Mouse (Mus musculus) heart, postnatal 25 days (tissue): ENCODE measurements around the gene Cfap58. TPM values are rescaled to one million over a fixed set of nuclear protein-coding genes. Genes with fewer than 3 reads are reported as not detected.

Source experiments
- DNase-seq: peaks from one replicate; pipeline ENCODE4 v3.0.0; 2022; ENCODE audit warnings: low spot score
- intact Hi-C: fragments of 180-260 bp; cut with DNase I; formaldehyde crosslinking; loops from one replicate; pipeline ENCODE4 v1.15.1; 2025
- total RNA-seq, 2 experiments: library from RNA; stranded (reverse); gene quantifications; 2 replicates each; pipeline ENCODE4 v1.2.3; 2021

The Cfap58 gene
- total RNA-seq, 2 experiments from 2014 or later = 2.6 to 3.3 TPM

DNA sequence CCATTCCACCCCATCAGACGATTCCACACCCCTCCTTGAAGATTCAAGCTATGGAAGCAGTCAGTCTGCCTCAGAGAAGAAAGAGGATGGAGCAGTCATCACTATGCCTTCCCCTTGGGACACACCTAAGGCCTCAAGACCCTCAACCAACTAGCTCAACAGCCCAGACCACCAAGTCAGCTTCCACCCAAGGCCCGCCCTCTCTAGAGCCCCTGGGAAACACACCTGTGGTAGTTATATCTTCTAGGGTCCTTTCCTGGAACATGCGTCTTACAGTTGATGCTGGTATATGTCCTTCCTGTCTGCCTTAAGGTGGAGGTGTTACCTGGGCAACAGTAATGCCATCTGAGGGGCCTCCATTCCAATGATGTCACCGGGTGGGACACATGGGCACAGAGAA, 23.3 kb upstream of the Cfap58 start:
- no peak for DNase-seq
- intact Hi-C loops = no loop called here

DNA sequence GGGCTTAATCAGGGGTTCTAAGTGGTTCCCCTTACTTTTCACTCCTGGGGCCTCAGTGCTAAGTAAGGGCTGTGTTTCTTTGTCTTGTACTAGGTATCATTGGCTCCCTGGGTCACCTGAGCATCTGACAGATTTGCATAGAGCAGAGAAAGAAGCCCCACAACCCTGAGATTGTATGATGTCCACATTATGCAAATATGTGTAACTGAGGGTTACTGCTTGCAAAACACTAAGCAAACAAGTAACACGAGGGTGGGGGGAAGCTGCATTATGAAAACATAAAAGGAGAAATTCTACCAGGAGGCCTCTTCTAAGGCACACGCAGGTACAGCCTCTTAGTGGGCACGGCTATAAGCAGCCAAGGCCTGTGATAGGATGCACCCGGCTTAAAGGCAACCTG, 22.2 kb upstream of the Cfap58 start:
- intact Hi-C loops = no loop called here

DNA sequence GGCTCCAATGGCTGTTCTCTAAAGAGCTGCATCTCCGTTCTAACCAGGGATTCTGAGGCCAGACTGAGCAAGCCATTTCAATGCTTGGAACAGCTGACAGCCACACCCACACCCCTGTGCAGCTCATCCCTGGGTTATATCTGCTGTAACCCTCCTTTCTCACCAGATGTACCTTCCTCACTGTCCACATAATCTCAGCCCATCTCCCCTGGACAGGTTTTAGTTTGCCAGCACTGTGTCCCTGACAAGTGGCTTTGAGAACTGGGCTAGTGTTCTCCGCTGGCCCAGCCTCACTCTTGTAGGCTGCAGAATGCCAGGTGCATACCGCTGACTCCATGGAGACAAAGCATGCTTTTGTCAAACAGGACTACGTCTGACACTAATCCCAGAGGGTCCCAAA, 20.1 kb upstream of the Cfap58 start:
- intact Hi-C loops = no loop called here
- DNase-seq = no peak

More for the DNA sequence above, 22.2 kb upstream of the Cfap58 start:
- DNase-seq = no peak

DNA sequence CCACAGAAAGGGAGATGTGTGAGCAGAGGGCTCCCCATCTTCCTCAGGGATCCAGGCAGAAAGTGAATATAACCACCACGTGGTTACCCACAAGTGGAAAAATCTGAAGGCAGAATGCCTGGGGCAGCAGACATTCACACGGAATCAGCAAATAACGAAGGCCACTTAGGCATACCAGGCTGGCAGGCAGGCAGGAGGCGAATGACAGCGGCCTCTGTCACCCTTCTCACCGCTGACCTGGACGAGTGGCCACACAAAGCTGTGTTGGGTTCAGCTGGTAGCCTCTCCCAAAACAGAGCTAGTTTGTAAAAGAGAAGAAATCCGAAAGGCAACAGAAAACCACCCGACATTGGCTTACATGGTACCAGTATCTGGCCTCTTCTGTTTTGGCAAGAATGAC, 19.5 kb upstream of the Cfap58 start:
- DNase-seq = no peak
- intact Hi-C loops = no loop called here

DNA sequence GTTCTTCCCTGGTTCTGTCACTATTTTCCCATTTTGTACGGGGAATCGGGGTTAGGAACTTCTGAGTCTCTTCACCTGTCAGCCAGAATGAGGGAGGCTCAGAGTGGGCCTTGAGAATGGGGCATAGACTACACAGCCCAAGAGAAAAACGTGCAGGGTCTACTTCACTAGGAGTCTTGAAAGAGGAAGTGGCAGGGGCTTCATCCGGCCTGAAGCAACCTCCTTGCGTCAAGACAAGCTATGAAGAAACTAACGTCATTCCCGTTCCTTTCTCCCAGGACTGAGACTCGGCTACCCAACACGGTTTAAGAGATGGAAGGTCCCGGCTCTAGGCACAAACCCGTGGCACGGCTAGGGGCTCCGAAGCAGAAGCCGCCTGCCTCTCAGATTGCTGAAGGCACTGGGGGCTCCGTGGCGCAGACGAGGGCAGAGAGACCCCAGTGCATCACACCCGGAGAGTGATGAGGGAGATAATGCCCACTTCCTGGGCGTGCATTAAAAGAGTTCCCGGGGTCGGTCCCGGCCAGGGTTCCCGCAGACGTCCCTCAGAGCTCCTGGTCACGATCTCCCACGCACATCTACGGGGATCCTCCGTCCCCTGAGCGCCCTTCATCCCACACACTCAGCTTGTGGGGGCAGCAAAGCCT, 18.9 kb upstream of the Cfap58 start:
- DNase-seq = no peak
- intact Hi-C loops = no loop called here

DNA sequence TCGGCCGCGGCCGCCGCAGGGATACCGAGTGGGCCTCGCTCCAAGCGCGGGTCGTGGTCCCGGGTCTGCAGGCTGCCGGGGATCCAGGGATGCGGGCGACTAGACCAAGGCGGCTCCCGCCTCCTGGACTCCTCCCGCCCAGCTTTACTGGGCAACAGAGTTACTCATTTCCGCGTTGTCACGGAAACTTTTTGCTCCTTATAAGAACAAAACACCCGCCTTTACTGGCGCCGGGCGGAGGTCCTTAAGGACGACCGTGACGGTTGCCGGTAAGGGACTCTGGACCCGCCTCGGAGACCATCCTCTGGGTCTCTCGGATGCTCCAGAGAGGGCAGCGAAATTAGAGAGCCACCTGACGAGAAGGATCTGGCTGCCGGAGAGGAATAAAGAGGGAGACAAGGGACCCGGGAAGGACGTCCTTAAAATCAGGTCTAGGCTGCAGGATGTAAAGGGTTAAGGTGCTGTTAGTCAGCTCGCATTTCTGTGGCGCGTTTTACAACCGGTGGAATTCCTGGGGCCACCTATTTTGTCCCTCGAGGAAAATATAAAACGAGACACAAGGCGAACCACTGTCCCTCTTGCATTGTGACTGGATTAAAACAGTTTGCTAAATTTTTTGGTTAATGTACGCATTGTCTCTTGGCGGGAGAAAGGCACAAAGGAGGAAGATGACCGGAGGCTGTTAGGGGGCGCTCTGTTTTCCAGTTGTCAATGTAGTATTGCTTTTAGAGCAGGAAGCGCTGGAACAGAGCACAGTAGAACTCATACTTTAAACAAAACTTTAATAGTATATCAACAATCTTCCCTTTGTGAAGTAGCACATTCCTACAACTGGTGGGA, 18.1 kb upstream of the Cfap58 start, which contains the start of the genes Cfap43 and Itprip:
Gene Cfap43, minus strand, starts transcription at position 162 of the 840 bp plus-strand sequence.
Gene Itprip, minus strand, starts transcription at position 174 of the 840 bp plus-strand sequence.
- peak; percentile 80 for DNase-seq
- intact Hi-C loops = no loop called here

DNA sequence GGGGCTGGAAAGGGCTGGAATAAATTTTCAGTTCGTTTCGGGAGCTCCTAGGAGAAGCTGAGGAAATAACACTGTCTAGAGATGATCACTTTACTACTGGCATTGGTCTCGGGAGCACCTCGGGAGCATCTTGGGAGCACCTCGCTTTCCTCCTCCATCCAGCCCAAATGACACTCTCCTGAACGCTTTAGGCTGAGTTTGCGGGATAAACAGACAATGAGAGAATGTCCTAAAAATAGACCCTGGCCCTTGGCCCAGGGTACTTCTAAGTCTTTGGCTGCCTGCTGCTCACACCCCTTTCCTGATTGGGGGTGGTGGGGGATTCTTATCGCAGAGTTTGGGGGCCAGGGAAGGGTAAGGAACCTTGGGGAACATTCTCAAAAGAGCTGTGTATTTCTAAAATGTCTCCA, 17.5 kb upstream of the Cfap58 start:
- intact Hi-C loops = no loop called here
- peak; percentile 33 for DNase-seq

DNA sequence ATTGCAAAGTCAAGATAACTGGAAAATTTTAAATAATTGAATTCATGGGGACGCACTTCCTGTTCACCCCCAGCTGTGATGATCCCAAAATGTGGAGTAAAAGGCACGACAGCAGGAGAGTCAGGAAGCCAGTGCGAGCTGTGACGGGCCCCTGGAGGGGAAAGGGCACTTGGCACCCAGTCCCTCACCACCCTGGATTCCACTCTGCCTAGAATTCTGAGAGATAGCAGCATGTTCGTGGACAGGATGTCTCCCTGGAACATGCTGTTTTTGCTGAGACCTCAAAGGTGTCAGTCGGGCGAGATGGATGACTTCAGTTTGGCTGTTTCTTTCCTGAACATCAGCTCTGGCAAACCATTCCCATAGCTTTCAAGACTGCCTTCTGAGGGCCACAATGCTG, 11.7 kb upstream of the Cfap58 start:
- no peak for DNase-seq
- intact Hi-C loops = no loop called here

DNA sequence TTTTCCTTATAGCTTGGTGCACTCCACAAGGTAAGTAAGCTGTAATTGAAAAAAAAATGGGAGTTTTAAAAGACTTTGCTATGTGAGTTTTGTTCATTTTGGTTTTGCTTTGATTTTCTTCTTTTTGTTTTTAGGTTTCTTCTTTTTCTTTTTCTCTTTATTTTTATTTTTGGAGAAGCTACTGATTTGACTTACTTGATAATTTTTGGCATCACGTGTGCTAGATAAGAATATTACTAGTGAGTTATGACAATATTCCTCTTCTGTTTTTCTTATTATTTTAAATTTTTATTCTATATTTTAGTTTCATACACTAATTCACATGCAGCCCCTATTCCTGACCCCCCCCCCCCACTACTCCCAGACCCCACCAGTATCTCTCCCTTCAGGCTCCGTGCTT, 10.4 kb upstream of the Cfap58 start:
- no peak for DNase-seq
- intact Hi-C loops = no loop called here

DNA sequence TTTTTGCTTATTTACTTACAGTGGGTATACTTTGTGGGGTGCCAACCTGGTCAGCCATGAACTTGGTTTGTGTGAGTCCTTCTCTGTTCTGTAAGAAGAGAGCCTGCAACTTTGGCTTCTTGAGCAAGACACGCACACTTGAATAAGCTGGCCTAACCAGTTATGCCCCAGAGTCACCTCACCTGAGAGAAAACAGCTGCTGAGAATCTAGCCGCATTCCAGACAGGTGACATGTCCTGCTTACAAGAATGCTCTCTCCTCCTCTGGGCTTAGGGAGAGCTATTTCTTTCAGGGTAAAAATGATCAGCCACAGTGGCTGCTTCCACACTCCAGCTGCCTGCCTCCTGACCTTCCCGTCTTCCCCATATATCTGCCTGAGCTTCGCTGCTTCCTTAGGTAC, 8.4 kb upstream of the Cfap58 start:
- intact Hi-C loops = no loop called here
- no peak for DNase-seq

DNA sequence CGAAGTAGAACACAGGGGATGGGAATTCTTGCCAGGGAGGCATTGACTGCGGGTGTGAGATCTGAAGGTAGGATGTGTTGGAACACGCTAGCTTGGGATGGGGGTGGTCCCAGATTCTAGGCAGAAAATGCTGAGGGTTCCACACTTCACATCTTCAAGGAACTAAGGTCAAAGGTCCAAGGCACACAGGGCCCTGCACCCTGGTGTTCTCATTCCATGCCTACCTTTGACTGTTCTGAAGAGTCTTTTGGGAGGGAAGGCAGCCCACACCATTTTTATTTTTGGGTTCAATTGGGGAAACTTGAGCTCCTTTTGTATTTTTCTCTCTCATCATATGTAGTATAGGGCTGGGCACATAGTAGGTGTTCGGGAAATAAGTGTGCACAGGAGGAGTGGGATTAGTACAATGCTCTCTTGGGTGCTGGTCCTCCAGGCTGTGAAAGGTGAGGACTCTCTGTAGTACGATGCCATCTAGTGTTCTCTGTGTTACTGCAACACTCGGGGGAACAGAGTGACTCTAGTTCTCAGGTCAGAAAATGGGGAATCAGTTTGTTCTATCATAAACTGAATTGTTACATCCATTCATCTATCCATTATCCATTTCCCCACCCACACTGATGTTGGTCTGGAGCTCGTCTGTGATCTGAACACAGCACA, 5.4 kb upstream of the Cfap58 start:
- intact Hi-C loops = loop anchor here (1.0 to 2.0 kb wide), 2 partner anchors 50 to 273 kb away; no protein-coding TSS in a partner anchor
- no peak for DNase-seq

DNA sequence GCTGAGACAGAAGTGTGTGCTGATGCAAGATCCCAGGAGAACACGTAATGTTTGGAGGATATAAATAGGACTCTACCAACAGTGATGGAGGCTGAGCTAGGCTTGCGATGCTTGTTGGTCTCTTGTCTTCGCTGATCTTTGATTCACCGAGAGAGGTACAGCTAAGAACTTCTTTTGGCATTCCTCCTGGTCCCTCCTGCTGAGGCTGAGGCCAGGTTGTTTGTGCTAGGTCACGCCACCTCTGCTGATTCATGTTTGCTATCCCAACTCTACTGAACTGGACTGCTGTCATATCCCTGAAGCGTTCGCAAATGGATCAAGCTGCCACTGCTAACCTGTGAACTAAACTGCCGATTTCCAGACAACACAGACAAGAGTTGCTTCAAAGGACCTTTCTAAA, 3.3 kb upstream of the Cfap58 start:
- DNase-seq = no peak
- intact Hi-C loops = no loop called here

DNA sequence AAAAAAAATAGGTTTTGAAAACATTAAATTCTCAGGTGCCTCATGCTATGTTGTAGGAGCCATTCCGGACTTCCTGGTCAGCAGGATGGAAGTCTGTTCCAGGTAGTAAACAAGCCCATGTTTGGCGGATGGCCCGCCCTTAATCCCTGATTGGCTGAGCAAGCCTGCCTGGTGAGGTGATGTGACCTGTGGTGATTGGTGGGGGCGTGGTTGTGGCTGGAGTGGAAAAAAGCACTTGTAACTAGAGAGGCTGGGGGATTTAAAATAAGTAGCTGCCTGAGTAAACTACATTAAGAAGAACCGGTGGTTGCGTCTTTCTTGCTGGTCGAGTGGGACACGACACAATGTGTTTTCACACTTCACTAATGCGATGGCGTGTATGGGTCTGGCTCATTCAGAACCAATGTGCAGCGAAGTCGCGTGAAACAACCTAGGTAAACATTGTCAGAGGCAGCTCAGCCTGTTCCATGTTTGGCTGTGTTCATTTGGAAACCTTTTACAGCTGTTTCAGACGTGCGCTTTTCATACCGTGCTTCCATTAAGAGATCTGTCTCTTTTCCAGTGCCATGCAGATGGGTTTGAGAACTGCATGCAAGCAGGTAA, 2.7 kb upstream of the Cfap58 start:
- intact Hi-C loops = no loop called here
- no peak for DNase-seq

DNA sequence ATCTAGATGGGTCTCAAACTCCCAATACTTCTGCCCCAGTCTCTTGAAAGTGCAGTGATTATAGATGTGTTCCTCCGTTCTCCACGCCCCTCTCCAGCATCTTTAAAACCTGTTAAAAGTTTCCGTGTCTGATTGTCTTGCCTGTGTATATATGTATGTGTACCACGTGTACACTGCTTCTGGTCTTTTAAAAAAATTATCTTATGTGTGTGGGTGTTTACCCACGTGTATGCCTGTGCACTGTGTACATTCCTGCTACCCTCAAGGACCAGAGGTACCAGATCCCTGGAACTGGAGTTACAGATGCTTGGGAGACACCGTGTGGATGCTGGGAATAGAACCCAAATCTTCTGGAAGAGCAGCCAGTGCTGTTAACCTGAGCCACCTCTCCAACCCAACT, 1.9 kb upstream of the Cfap58 start:
- no peak for DNase-seq
- intact Hi-C loops = no loop called here

DNA sequence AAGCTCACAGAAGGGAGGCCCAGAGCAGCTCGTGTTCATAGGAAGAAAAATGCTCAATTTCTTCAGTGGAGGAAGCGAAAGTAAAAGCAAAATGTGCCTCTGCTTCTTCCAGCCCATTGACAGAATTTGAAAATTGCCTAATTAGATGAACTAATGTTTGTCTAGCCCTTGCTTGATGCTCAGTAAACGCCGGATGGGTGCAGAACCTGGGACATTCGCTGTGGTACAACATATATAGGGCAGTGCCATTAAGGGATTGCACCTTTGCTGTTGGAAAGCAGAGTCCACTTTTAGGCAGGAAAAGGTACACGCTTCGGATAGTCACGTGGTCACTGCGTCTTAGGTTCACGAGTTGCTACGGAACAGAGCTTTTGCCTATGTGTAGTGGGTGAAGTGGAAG, 985 bp upstream of the Cfap58 start:
- no peak for DNase-seq
- intact Hi-C loops = no loop called here

DNA sequence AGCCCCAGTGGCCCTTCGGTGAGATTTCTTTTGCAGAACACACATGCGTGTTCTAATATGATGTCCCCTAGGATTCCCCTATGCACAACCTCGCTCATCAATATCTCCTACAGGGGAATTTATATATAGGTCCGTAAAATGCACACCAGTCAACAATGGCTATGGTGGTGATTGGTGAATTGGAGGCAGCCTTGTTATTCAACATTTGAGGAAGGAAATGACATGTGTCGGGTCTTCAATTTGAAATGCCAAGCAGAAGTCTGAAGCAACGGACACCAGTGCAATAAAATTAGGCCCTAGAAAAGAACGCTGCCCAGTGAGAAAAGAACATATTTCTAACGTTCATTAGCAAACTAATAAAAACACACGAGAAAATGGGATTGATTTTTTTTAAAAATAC, 537 bp upstream of the Cfap58 start:
- no peak for DNase-seq
- intact Hi-C loops = no loop called here

DNA sequence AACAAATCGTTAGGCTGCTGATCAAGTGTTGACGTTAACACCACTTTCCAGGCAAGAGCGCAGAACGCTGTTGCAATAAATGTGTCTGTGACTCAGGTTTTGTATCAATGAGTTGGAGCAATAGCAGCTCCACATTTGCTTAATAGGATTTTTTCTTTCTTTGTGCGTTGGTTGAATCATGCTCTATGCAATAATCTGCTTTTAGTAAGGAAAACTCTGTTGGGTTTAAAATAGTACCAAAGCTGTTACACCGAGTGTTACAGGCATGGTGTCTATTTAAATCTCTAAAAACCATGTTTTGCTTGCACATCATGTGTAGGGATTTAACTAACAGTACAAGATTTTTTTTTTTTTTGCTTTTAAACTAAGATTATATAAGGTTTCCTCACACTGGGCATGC, 1.9 kb downstream of the Cfap58 start:
- intact Hi-C loops = no loop called here
- no peak for DNase-seq

DNA sequence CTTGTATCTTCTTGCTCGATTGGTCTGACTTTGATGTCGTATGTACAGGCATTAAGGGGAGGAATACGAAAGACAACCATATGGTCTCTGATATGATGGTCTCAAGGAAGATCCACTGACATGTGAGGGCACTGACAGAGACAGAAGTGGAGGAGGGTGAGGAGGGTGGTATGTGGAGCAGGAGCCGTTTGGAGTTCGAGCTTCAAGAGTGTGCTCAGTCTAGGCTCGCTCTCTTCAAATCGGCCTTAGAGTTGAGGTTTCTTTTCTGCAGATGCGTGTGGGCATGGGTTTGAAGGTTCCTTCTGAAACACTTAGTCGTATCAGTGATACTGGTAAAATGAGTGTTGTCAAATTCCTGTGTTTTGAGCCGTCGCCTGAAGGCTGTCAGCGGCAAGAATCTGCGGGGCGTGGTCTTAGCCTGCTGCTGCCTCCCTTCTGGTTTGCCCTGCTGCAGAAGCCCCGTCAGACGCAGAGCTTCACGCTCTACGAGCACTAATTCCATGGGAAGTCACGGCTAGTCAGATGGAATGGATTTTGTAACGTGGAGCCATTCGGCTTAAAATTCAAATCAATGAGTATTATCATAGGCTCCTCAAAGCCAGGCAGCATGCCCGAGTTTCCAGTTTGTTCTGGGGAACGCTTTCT, 9.5 kb downstream of the Cfap58 start:
- no peak for DNase-seq
- intact Hi-C loops = no loop called here

DNA sequence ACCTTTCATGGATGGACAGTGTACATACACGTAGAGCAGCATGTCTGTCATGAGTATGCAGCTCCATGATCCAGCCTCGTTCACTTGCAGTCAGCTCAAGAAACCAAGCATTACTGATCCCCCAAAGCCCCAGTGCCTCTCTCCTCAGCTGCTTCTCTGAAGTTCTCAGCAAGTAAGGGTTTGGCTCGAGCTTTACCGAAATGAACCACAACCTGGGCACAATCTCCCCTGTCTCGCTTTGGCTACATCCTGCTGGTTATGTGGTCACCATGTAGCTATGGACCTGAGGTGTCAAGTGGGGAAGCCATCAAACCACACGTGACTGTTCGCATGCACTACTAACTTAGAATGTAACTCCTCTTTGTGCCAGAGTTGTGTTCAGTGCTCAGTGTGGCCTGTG, 13.5 kb downstream of the Cfap58 start:
- intact Hi-C loops = no loop called here
- no peak for DNase-seq

DNA sequence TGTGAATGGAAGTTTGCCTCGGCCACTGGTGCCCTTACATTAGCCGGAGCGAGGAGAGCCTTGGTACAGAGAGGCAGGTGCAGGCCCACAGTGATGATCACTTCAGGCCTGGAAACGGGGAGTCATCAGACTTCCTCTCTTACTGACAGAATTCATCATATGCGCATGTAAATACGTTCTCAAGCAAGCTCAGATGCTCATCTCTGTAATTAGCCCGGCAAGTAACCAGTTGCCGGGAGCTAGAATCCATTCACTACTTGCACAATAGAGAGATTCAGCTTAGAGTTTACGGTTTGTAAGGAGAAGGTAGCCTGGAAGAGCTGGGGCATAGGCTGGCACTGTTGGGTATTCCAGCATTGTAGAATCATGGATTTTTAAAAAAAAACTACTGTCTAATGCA, 15.7 kb downstream of the Cfap58 start:
- DNase-seq = no peak
- intact Hi-C loops = no loop called here
